Mouse (Mus musculus): ENCODE results near the gene Vmn1r180.
A peak's percentile ranks its signal among the peaks of the same experiment; 100 is the strongest.
"Not testable (repeated sequence)": the region's sequence is repeated elsewhere in the genome, so short reads cannot be mapped to it uniquely, and the experiment has no call there.

Gene Vmn1r180

DNA sequence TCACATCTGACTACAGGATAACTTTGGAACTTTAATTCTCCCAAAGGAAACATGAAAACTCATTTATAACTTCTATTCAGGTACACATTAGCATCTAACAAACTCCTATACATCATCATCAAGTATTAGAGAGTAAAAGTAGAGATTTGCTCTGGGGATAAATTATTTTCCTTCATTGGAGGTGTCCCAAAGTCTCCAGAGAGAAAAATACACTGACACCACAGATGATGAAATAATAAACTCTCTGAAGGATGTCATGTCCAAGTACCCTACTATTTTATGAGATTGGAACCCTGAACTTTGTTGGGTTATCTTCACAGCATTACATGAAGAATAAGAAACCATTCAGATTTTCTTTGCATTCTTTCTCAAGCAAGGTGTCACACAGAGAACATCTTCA is at the start of gene Vmn1r180:
TSS of gene Vmn1r180 (plus strand) at position 301 of the 400 bp plus-strand sequence.
- no peak for DNase-seq (ENCODE audit: low read depth, low spot score)

DNA sequence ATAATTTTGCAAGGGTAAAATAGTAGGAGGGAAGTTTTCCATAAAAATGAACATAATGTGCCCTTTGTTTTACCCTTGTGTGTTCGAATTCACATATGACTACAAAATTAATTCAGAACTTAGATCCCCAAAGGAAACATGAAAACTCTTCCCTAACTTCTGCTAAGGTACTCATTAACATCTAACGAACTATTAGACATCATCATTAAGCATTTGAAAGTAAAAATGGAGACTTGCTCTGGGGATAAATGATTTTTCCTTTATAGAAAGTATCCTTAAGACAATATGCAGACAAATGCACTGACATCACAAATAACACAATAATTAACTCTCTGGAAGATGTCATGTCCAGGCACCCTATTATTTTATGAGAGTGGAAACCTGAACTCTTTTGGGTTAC is 23.8 kb upstream of the Vmn1r180 start, which contains the start of gene Vmn1r179:
TSS of gene Vmn1r179 (plus strand) at position 301 of the 400 bp plus-strand sequence.
- no peak for DNase-seq (ENCODE audit: low read depth, low spot score)

DNA sequence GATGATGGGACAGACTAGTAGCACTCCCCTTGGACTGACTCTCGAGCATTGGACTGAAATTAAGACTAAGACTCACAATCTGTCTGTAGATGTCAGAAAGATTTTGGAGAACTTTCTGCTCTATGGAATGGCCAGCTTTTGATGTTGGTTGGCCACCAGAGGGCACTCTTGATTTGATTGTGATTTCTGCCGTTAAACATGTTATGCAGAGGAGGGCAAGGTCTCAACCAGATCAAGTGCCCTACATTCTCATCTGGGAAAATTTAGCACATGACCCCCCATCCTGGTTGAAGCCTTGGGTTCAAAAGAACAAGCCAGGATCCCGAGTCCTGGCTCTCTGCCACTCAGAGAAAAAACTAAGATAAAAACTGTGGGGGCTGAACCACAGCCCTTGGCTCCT is 17.6 kb downstream of the Vmn1r180 start:
- DNase-seq (ENCODE audit: low read depth, low spot score): peak; percentile 7

GRCm38 (mm10) chr7:23974315-23974714 is 23.9 kb downstream of the Vmn1r180 start, which contains the start of gene Vmn1r181:
Gene Vmn1r181 (plus strand): TSS chr7:23974615.
- DNase-seq (ENCODE audit: low read depth, low spot score): not testable (repeated sequence)

- no peak for DNase-seq (ENCODE audit: low read depth, low spot score)
These were observed 51.0 kb downstream of the Vmn1r180 start, which contains the start of gene V1rd19 for GRCm38 (mm10) chr7:24001391-24001790. Gene V1rd19 (plus strand): TSS chr7:24001691.

Data from CD4-positive helper T cell, adult 2 months (primary cell).